Mouse (Mus musculus): ENCODE results near the gene Glp1r.

- no peak for TF ChIP-seq CTCF (IDR thresholded peaks at IDR 0.05; ENCODE audit: insufficient read depth, low read depth, low read length)
- TF ChIP-seq POLR2A (IDR thresholded peaks at IDR 0.05; ENCODE audit: insufficient read depth, low read depth, low read length) = no peak
Observed at GRCm38 (mm10) chr17:30911732-30912088, 10.1 kb downstream of the Glp1r start.
